26 mouse cellular contexts compared by ENCODE assay signal in the genomic region with DNA sequence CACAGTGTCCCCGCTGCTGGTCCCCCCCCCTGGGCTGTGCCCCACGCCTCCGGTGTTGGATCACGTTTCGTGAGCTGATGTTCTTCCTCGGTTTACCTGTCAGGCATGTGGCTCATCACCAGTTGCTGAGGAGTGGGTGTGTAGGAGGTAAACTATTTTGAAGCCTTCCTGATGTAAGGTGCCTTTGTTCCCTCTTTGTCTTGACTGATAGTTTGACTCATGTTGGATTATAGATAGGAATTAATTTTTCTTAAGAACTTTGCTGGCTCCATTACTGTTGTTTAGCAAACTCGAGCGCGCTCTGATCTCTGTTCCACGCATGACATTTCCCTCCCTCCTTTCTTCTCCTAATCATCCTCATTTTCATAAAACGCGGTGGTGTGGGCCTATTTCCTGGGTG.
A peak's percentile ranks its signal among the peaks of the same experiment; 100 is the strongest.
DNase-seq lines count a peak whose midpoint lies in the region; ATAC-seq and TF ChIP-seq lines count a peak whose summit lies in the region.
"Had no signal": no experiment of that assay in that cellular context is flagged by ENCODE, and none has a peak within 500 bp of the region (broad histone marks: within the 10 kb centered on the region; RNA-seq: fewer than 3 reads in every experiment).

No protein-coding gene starts in this region.

- H3K4me2 ChIP-seq in forebrain, embryonic 14.5 days (ENCODE audit: low read length): no peak overlapping the region
- no peak overlapping the region for H3K4me2 ChIP-seq in forebrain, embryonic 11.5 days (ENCODE audit: low read depth, low read length, severe bottlenecking)
- no peak overlapping the region for H3K4me2 ChIP-seq in hindbrain, embryonic 12.5 days (replicated peaks)
- H3K4me2 ChIP-seq: heart, embryonic 13.5 days; hindbrain, embryonic 13.5 days; intestine, embryonic 15.5 days had no signal

- H3K27ac ChIP-seq in forebrain, embryonic 14.5 days (ENCODE audit: low read depth, low read length): 0 out of 2 replicates have a peak overlapping the region, but pooled peaks have one; percentile 90
- H3K27ac ChIP-seq in forebrain, embryonic 11.5 days (ENCODE audit: low read depth, low read length): no peak overlapping the region
- peak overlapping the region; percentile 75 for H3K27ac ChIP-seq in hindbrain, embryonic 10.5 days
- H3K27ac ChIP-seq in hindbrain, embryonic 12.5 days: no peak overlapping the region
- H3K27ac ChIP-seq: heart, embryonic 10.5 days; heart, embryonic 13.5 days; hindbrain, embryonic 13.5 days; intestine, embryonic 15.5 days had no signal

- no peaks in the 10 kb centered on the region for H3K27me3 ChIP-seq in forebrain, embryonic 14.5 days (replicated peaks; ENCODE audit: control insufficient read depth, insufficient read depth, low read length)
- no peaks in the 10 kb centered on the region for H3K27me3 ChIP-seq in forebrain, embryonic 11.5 days (ENCODE audit: control insufficient read depth, insufficient read depth, low read length)
- no peaks in the 10 kb centered on the region for H3K27me3 ChIP-seq in hindbrain, embryonic 10.5 days (ENCODE audit: insufficient read depth, poor library complexity, severe bottlenecking)
- no peaks in the 10 kb centered on the region for H3K27me3 ChIP-seq in hindbrain, embryonic 12.5 days
- H3K27me3 ChIP-seq: CH12.LX; heart, embryonic 13.5 days; hindbrain, embryonic 13.5 days; intestine, embryonic 15.5 days had no signal

- WGBS in forebrain, embryonic 14.5 days: 94% methylated on average over 12 of the region's 12 CpGs
- WGBS in forebrain, embryonic 11.5 days: 91% methylated on average over 12 of the region's 12 CpGs
- 90% methylated on average over 12 of the region's 12 CpGs for whole genome bisulfite sequencing in hindbrain, embryonic 10.5 days
- WGBS in hindbrain, embryonic 12.5 days: 90% methylated on average over 12 of the region's 12 CpGs
- 84% methylated on average over 12 of the region's 12 CpGs for WGBS in lung, adult 2 months

- H3K4me1 ChIP-seq in forebrain, embryonic 14.5 days (ENCODE audit: control insufficient read depth, insufficient read depth, low read length): peaks cover 31% of the 10 kb centered on the region
- H3K4me1 ChIP-seq in forebrain, embryonic 11.5 days (replicated peaks; ENCODE audit: control insufficient read depth, insufficient read depth, low read length): peaks cover 24% of the 10 kb centered on the region
- H3K4me1 ChIP-seq in hindbrain, embryonic 10.5 days (replicated peaks): peaks cover 51% of the 10 kb centered on the region
- peaks cover 31% of the 10 kb centered on the region for H3K4me1 ChIP-seq in hindbrain, embryonic 12.5 days
- H3K4me1 ChIP-seq in lung, adult 2 months (ENCODE audit: control insufficient read depth, insufficient read depth, low read length): no peaks in the 10 kb centered on the region
- H3K4me1 ChIP-seq: intestine, embryonic 15.5 days had no signal

- no peak overlapping the region for H3K9ac ChIP-seq in forebrain, embryonic 14.5 days (ENCODE audit: low read length)
- no peak overlapping the region for H3K9ac ChIP-seq in forebrain, embryonic 11.5 days (ENCODE audit: low read length)
- no peak overlapping the region for H3K9ac ChIP-seq in hindbrain, embryonic 12.5 days
- H3K9ac ChIP-seq: heart, embryonic 13.5 days; hindbrain, embryonic 13.5 days; intestine, embryonic 15.5 days had no signal

- TF ChIP-seq CTCF in lung, adult 2 months (IDR thresholded peaks at IDR 0.05; ENCODE audit: insufficient read depth, low read length): no peak

- no peak for DNase-seq in forebrain, embryonic 14.5 days (ENCODE audit: low spot score)
- no peak for DNase-seq in forebrain, embryonic 11.5 days (ENCODE audit: low spot score)
- no peak for DNase-seq in hindbrain, embryonic 10.5 days (ENCODE audit: low spot score)
- DNase-seq in right cerebral cortex, adult 18-20 months: peak; percentile 13
- DNase-seq in right cerebral cortex, postnatal 25 days: no peak
- no peak for DNase-seq in lung, adult 2 months
- DNase-seq: adrenal gland, adult 2 months; adrenal gland, postnatal 14 days; B cell, adult 2 months; cerebellum, adult 11-12 months; cerebellum, adult 8-10 months; cerebellum, postnatal 10 days; cerebellum, postnatal 36 days; embryo, embryonic 11 days; gastrocnemius, postnatal 25 days; heart, adult 18-20 months; heart, postnatal 14 days; heart, postnatal 4 days; kidney, adult 11 months had no signal

- H3K4me3 ChIP-seq in forebrain, embryonic 14.5 days (ENCODE audit: low read depth, low read length): no peak overlapping the region
- no peak overlapping the region for H3K4me3 ChIP-seq in forebrain, embryonic 11.5 days (ENCODE audit: low read depth, low read length)
- H3K4me3 ChIP-seq in hindbrain, embryonic 10.5 days: no peak overlapping the region
- H3K4me3 ChIP-seq in hindbrain, embryonic 12.5 days: no peak overlapping the region
- H3K4me3 ChIP-seq in lung, adult 2 months (replicated peaks; ENCODE audit: extremely low read depth, low read depth, low read length): no peak overlapping the region
- H3K4me3 ChIP-seq: heart, embryonic 10.5 days; heart, embryonic 13.5 days; hindbrain, embryonic 13.5 days; intestine, embryonic 15.5 days had no signal

- TF ChIP-seq POLR2A in lung, adult 2 months (IDR thresholded peaks at IDR 0.05; ENCODE audit: borderline replicate concordance, extremely low read depth, low read depth, low read length): no peak

- no peaks in the 10 kb centered on the region for H3K9me3 ChIP-seq in forebrain, embryonic 14.5 days (replicated peaks; ENCODE audit: control insufficient read depth, low read length)
- H3K9me3 ChIP-seq in forebrain, embryonic 11.5 days (ENCODE audit: control insufficient read depth, low read length): no peaks in the 10 kb centered on the region
- H3K9me3 ChIP-seq in hindbrain, embryonic 10.5 days: no peaks in the 10 kb centered on the region
- H3K9me3 ChIP-seq in hindbrain, embryonic 12.5 days (replicated peaks): no peaks in the 10 kb centered on the region
- H3K9me3 ChIP-seq: heart, embryonic 10.5 days; heart, embryonic 13.5 days; hindbrain, embryonic 13.5 days; intestine, embryonic 15.5 days had no signal

- ATAC-seq in forebrain, embryonic 14.5 days: no peak
- ATAC-seq in forebrain, embryonic 11.5 days (replicated peaks; ENCODE audit: low FRiP score): no peak
- ATAC-seq in hindbrain, embryonic 12.5 days (ENCODE audit: low FRiP score): no peak
- ATAC-seq: hindbrain, embryonic 16.5 days; intestine, embryonic 15.5 days had no signal

- H3K36me3 ChIP-seq in forebrain, embryonic 14.5 days (ENCODE audit: control insufficient read depth, insufficient read depth, low read length): no peaks in the 10 kb centered on the region
- H3K36me3 ChIP-seq in forebrain, embryonic 11.5 days (ENCODE audit: control insufficient read depth, insufficient read depth, low read length): no peaks in the 10 kb centered on the region
- H3K36me3 ChIP-seq in hindbrain, embryonic 10.5 days: no peaks in the 10 kb centered on the region
- H3K36me3 ChIP-seq in hindbrain, embryonic 12.5 days: no peaks in the 10 kb centered on the region
- H3K36me3 ChIP-seq: heart, embryonic 10.5 days; heart, embryonic 13.5 days; hindbrain, embryonic 13.5 days; intestine, embryonic 15.5 days had no signal

Comparison
In these comparisons a context has a peak if more than half of its experiments do, and no peak if none do; other contexts are left out.
1. H3K27ac ChIP-seq: peak in forebrain, embryonic 14.5 days (single experiment) and hindbrain, embryonic 10.5 days (single experiment); none in forebrain, embryonic 11.5 days (single experiment) and hindbrain, embryonic 12.5 days (single experiment).